ENCODE assay signal across 8 mouse cellular contexts in genomic region chr9:110742295-110742950, GRCm38 (mm10). TPM values are rescaled to one million over a fixed set of nuclear protein-coding genes. Genes with fewer than 3 reads are reported as not detected.
DNase-seq lines count a peak whose midpoint lies in the region; ATAC-seq and TF ChIP-seq lines count a peak whose summit lies in the region.

No protein-coding gene starts in this region.

- peaks cover 22% of the 10 kb centered on the region for H3K36me3 ChIP-seq in embryonic facial prominence, embryonic 14.5 days (ENCODE audit: control insufficient read depth, insufficient read depth, low read length)
- H3K36me3 ChIP-seq in hindbrain, embryonic 16.5 days (ENCODE audit: control insufficient read depth, insufficient read depth, low read length) = no peaks in the 10 kb centered on the region
- no peaks in the 10 kb centered on the region for H3K36me3 ChIP-seq in liver, postnatal 0 days (replicated peaks; ENCODE audit: insufficient read depth, low read length)
- no peaks in the 10 kb centered on the region; the same call in 1 of the 2 replicates for H3K36me3 ChIP-seq in stomach, embryonic 15.5 days

- H3K4me1 ChIP-seq in embryonic facial prominence, embryonic 14.5 days (ENCODE audit: control insufficient read depth, insufficient read depth, low read length) = peaks cover 12% of the 10 kb centered on the region; the same call in 1 of the 2 replicates
- peaks cover 6% of the 10 kb centered on the region for H3K4me1 ChIP-seq in hindbrain, embryonic 16.5 days (ENCODE audit: control insufficient read depth, insufficient read depth, low read depth, low read length)
- no peaks in the 10 kb centered on the region; the same call in 1 of the 2 replicates for H3K4me1 ChIP-seq in liver, postnatal 0 days (ENCODE audit: insufficient read depth)
- 0 out of 2 replicates have a peak, but pooled peaks cover 21% of the 10 kb centered on the region for H3K4me1 ChIP-seq in stomach, embryonic 15.5 days

- H3K9me3 ChIP-seq in embryonic facial prominence, embryonic 14.5 days (ENCODE audit: control insufficient read depth, low read length) = no peaks in the 10 kb centered on the region
- H3K9me3 ChIP-seq in hindbrain, embryonic 16.5 days (ENCODE audit: control insufficient read depth, low read length) = no peaks in the 10 kb centered on the region
- no peaks in the 10 kb centered on the region for H3K9me3 ChIP-seq in liver, postnatal 0 days (ENCODE audit: low read length)
- no peaks in the 10 kb centered on the region for H3K9me3 ChIP-seq in stomach, embryonic 15.5 days

- peak; percentile 35 for DNase-seq in ovary, postnatal 36 days (ENCODE audit: low spot score)
- DNase-seq in ovary, postnatal 14 days (ENCODE audit: low spot score) = no peak
- DNase-seq in embryonic facial prominence, embryonic 14.5 days (ENCODE audit: low spot score) = peak; percentile 81
- no peak for DNase-seq in liver, postnatal 0 days
- DNase-seq in left cerebral cortex, postnatal 25 days (ENCODE audit: low spot score in 2 of 2) = no peak
- DNase-seq in spleen, postnatal 36 days (ENCODE audit: low spot score in 2 of 2) = no peak

- peak overlapping the region; percentile 92 for H3K9ac ChIP-seq in embryonic facial prominence, embryonic 14.5 days (ENCODE audit: low read depth, low read length)
- H3K9ac ChIP-seq in hindbrain, embryonic 16.5 days (ENCODE audit: low read depth, low read length) = peak overlapping the region; percentile 79
- H3K9ac ChIP-seq in liver, postnatal 0 days (replicated peaks) = peak overlapping the region; percentile 41; the same call in 1 of the 2 replicates
- peak overlapping the region; percentile 58 for H3K9ac ChIP-seq in stomach, embryonic 15.5 days

- peak; percentile 86 for ATAC-seq in embryonic facial prominence, embryonic 14.5 days (ENCODE audit: low read depth)
- peak; percentile 74 for ATAC-seq in hindbrain, embryonic 16.5 days
- ATAC-seq in liver, postnatal 0 days = no peak
- peak; percentile 64 for ATAC-seq in stomach, embryonic 15.5 days (ENCODE audit: insufficient read depth, low FRiP score, low read depth)

- peaks cover 6% of the 10 kb centered on the region; the same call in 1 of the 2 replicates for H3K27me3 ChIP-seq in embryonic facial prominence, embryonic 14.5 days (replicated peaks; ENCODE audit: control insufficient read depth, insufficient read depth, low read length)
- peaks cover 19% of the 10 kb centered on the region for H3K27me3 ChIP-seq in hindbrain, embryonic 16.5 days (replicated peaks; ENCODE audit: control insufficient read depth, insufficient read depth, low read length)
- peaks cover 59% of the 10 kb centered on the region for H3K27me3 ChIP-seq in liver, postnatal 0 days (ENCODE audit: insufficient read depth, low read length)
- peaks cover 45% of the 10 kb centered on the region for H3K27me3 ChIP-seq in stomach, embryonic 15.5 days (replicated peaks)

- TF ChIP-seq EP300 in liver, postnatal 0 days (IDR thresholded peaks at IDR 0.05; ENCODE audit: low read depth) = no peak

- intact Hi-C loops in left cerebral cortex, postnatal 25 days (cut with DNase I) = no loop called here

- peak overlapping the region; percentile 72 for H3K4me2 ChIP-seq in embryonic facial prominence, embryonic 14.5 days (ENCODE audit: low read depth, low read length)
- H3K4me2 ChIP-seq in hindbrain, embryonic 16.5 days (ENCODE audit: low read length) = peak overlapping the region; percentile 73
- H3K4me2 ChIP-seq in liver, postnatal 0 days (ENCODE audit: low read depth, low read length) = peak overlapping the region; percentile 79
- peak overlapping the region; percentile 92 for H3K4me2 ChIP-seq in stomach, embryonic 15.5 days

- H3K27ac ChIP-seq in embryonic facial prominence, embryonic 14.5 days (replicated peaks; ENCODE audit: low read depth, low read length) = peak overlapping the region; percentile 95
- peak overlapping the region; percentile 50 for H3K27ac ChIP-seq in hindbrain, embryonic 16.5 days (ENCODE audit: low read depth, low read length)
- H3K27ac ChIP-seq in liver, postnatal 0 days (ENCODE audit: low read depth) = no peak overlapping the region
- H3K27ac ChIP-seq in stomach, embryonic 15.5 days = peak overlapping the region; percentile 73

- TF ChIP-seq CTCF in liver, postnatal 0 days (IDR thresholded peaks at IDR 0.05; ENCODE audit: low read depth) = no peak

- under 1% methylated on average over 34 of the region's 71 CpGs for WGBS in embryonic facial prominence, embryonic 14.5 days
- WGBS in hindbrain, embryonic 16.5 days = 0% methylated on average over 43 of the region's 71 CpGs
- WGBS in liver, postnatal 0 days (ENCODE audit: insufficient replicate concordance) = under 1% methylated on average over 44 of the region's 71 CpGs
- 0% methylated on average over 52 of the region's 71 CpGs for WGBS in stomach, embryonic 15.5 days

- peak overlapping the region; percentile 77 for H3K4me3 ChIP-seq in embryonic facial prominence, embryonic 14.5 days (ENCODE audit: low read depth, low read length)
- peak overlapping the region; percentile 64 for H3K4me3 ChIP-seq in hindbrain, embryonic 16.5 days (ENCODE audit: low read length)
- H3K4me3 ChIP-seq in liver, postnatal 0 days (ENCODE audit: low read depth, low read length) = peak overlapping the region; percentile 51
- H3K4me3 ChIP-seq in stomach, embryonic 15.5 days (replicated peaks) = peak overlapping the region; percentile 64

RNA-seq across cellular contexts. Expression of gene Myl3, which starts 0.8 kb away (rescaled TPM):
- 39.1 and 53.6 TPM in 2 replicates for polyA plus RNA-seq in embryonic facial prominence, embryonic 14.5 days (2014; fragmentation: Nextera tagmentation; extraction: Ambion mirVana)
- polyA plus RNA-seq in hindbrain, embryonic 16.5 days (2015; fragmentation: Nextera tagmentation; extraction: Ambion mirVana) = 1.1 and 2.3 TPM in 2 replicates
- 0.52 and 2.0 TPM in 2 replicates for polyA plus RNA-seq in liver, postnatal 0 days (2015; fragmentation: Nextera tagmentation; extraction: Ambion mirVana)
- polyA plus RNA-seq in stomach, embryonic 15.5 days (2015; fragmentation: Nextera tagmentation; extraction: Ambion mirVana) = 2.6 and 2.7 TPM in 2 replicates
- total RNA-seq in left cerebral cortex, postnatal 25 days (2021) = not detected

RNA-seq across cellular contexts. Expression of gene Pth1r, which starts 4.5 kb away (rescaled TPM):
- 97.5 and 98.0 TPM in 2 replicates for polyA plus RNA-seq in embryonic facial prominence, embryonic 14.5 days (2014; fragmentation: Nextera tagmentation; extraction: Ambion mirVana)
- polyA plus RNA-seq in hindbrain, embryonic 16.5 days (2015; fragmentation: Nextera tagmentation; extraction: Ambion mirVana) = 12.3 and 13.6 TPM in 2 replicates
- 5.2 and 5.3 TPM in 2 replicates for polyA plus RNA-seq in liver, postnatal 0 days (2015; fragmentation: Nextera tagmentation; extraction: Ambion mirVana)
- polyA plus RNA-seq in stomach, embryonic 15.5 days (2015; fragmentation: Nextera tagmentation; extraction: Ambion mirVana) = 23.9 and 24.3 TPM in 2 replicates
- total RNA-seq in left cerebral cortex, postnatal 25 days (2021) = 1 to 10 TPM; 5.5 to 5.9 TPM

RNA-seq across cellular contexts. Expression of gene Prss42, which starts 55.5 kb away (rescaled TPM):
- polyA plus RNA-seq in embryonic facial prominence, embryonic 14.5 days (2014; fragmentation: Nextera tagmentation; extraction: Ambion mirVana) = not detected in 2 replicates
- polyA plus RNA-seq in hindbrain, embryonic 16.5 days (2015; fragmentation: Nextera tagmentation; extraction: Ambion mirVana) = not detected in 2 replicates
- not detected in 2 replicates for polyA plus RNA-seq in liver, postnatal 0 days (2015; fragmentation: Nextera tagmentation; extraction: Ambion mirVana)
- polyA plus RNA-seq in stomach, embryonic 15.5 days (2015; fragmentation: Nextera tagmentation; extraction: Ambion mirVana) = not detected in 2 replicates
- not detected for total RNA-seq in left cerebral cortex, postnatal 25 days (2021)

Comparison
In these comparisons a context has a peak if more than half of its experiments do, and no peak if none do; other contexts are left out.
1. DNase-seq: peak in ovary, postnatal 36 days (single experiment) and embryonic facial prominence, embryonic 14.5 days (single experiment); none in ovary, postnatal 14 days (single experiment), liver, postnatal 0 days (single experiment), left cerebral cortex, postnatal 25 days (0 of 2) and spleen, postnatal 36 days (0 of 2).
2. H3K9ac ChIP-seq: peak in every context shown above with its lines; median percentile 92 in embryonic facial prominence, embryonic 14.5 days; 79 in hindbrain, embryonic 16.5 days; 58 in stomach, embryonic 15.5 days; 41 in liver, postnatal 0 days.
3. RNA of gene Myl3, which starts 0.8 kb away (polyA plus RNA-seq): 39.1 to 53.6 TPM in embryonic facial prominence, embryonic 14.5 days; 2.6 to 2.7 TPM in stomach, embryonic 15.5 days, 1.1 to 2.3 TPM in hindbrain, embryonic 16.5 days and 0.52 to 2.0 TPM in liver, postnatal 0 days; every median in the first group is over 10 times any median in the second.
4. Peak in every context shown above with its lines, with median percentiles within 50 percentile points of each other: H3K4me2 ChIP-seq and H3K4me3 ChIP-seq.